Mouse (Mus musculus): ENCODE measurements around the gene Zkscan3. TPM values are rescaled to one million over a fixed set of nuclear protein-coding genes. Genes with fewer than 3 reads are reported as not detected.
A peak's percentile ranks its signal among the peaks of the same experiment; 100 is the strongest.

Zkscan3 gene
- polyA plus RNA-seq (2014; fragmentation: Nextera tagmentation; extraction: Ambion mirVana): 85.4 and 85.9 TPM in 2 replicates

GRCm38 (mm10) chr13:21402287-21402846 lies at the start of gene Zkscan3:
Gene Zkscan3 (minus strand): TSS chr13:21402755.
- peaks cover 10% of the 10 kb centered on the region for H3K4me1 ChIP-seq (ENCODE audit: control insufficient read depth, insufficient read depth, low read length)
- H3K4me3 ChIP-seq (ENCODE audit: low read depth, low read length): peak within 1 kb of the TSS; percentile 68
- H3K27me3 ChIP-seq (ENCODE audit: control insufficient read depth, insufficient read depth, low read length): no peaks in the 10 kb centered on the region
- H3K4me2 ChIP-seq: peak within 1 kb of the TSS; percentile 71
- WGBS: under 1% methylated on average over 35 of the region's 35 CpGs
- H3K9ac ChIP-seq (ENCODE audit: low read length): peak within 1 kb of the TSS; percentile 84
- H3K36me3 ChIP-seq (ENCODE audit: control insufficient read depth, insufficient read depth, low read length): no peaks in the 10 kb centered on the region
- DNase-seq (ENCODE audit: low spot score, missing footprints) (peak; percentile 98), ATAC-seq (ENCODE audit: low FRiP score) (peak; percentile 94)
- peak within 1 kb of the TSS; percentile 4; the same call in 1 of the 2 replicates for H3K27ac ChIP-seq (ENCODE audit: low read depth, low read length)
- H3K9me3 ChIP-seq (ENCODE audit: control insufficient read depth, low read length): no peaks in the 10 kb centered on the region

- Histone ChIP-seq H3K27ac (ENCODE audit: low read depth, low read length) (no peak overlapping the region), H3K4me2 (no peak overlapping the region), H3K4me1 (ENCODE audit: control insufficient read depth, insufficient read depth, low read length) (peaks cover 6% of the 10 kb centered on the region), H3K36me3 (ENCODE audit: control insufficient read depth, insufficient read depth, low read length) (peaks cover 5% of the 10 kb centered on the region), H3K4me3 (ENCODE audit: low read depth, low read length) (no peak overlapping the region), H3K9ac (ENCODE audit: low read length) (no peak overlapping the region), H3K27me3 (ENCODE audit: control insufficient read depth, insufficient read depth, low read length) (no peaks in the 10 kb centered on the region), H3K9me3 (ENCODE audit: control insufficient read depth, low read length) (no peaks in the 10 kb centered on the region)
- 84% methylated on average over 16 of the region's 16 CpGs for WGBS
- ATAC-seq (ENCODE audit: low FRiP score) (no peak), DNase-seq (ENCODE audit: low spot score, missing footprints) (no peak)
Observed at GRCm38 (mm10) chr13:21447856-21448614, 45.5 kb upstream of the Zkscan3 start.

- H3K36me3 ChIP-seq (ENCODE audit: control insufficient read depth, insufficient read depth, low read length): peaks cover 5% of the 10 kb centered on the region
- ATAC-seq (ENCODE audit: low FRiP score): no peak
- H3K4me3 ChIP-seq (ENCODE audit: low read depth, low read length): no peak overlapping the region
- no peak overlapping the region for H3K4me2 ChIP-seq
- H3K27me3 ChIP-seq (ENCODE audit: control insufficient read depth, insufficient read depth, low read length): no peaks in the 10 kb centered on the region
- no peaks in the 10 kb centered on the region for H3K9me3 ChIP-seq (ENCODE audit: control insufficient read depth, low read length)
- H3K4me1 ChIP-seq (ENCODE audit: control insufficient read depth, insufficient read depth, low read length): no peaks in the 10 kb centered on the region
- DNase-seq (ENCODE audit: low spot score, missing footprints): no peak
- H3K27ac ChIP-seq (ENCODE audit: low read depth, low read length): no peak overlapping the region
- H3K9ac ChIP-seq (ENCODE audit: low read length): no peak overlapping the region
- 92% methylated on average over 9 of the region's 9 CpGs for WGBS
Observed at GRCm38 (mm10) chr13:21446796-21447195, 44.2 kb upstream of the Zkscan3 start.

GRCm38 (mm10) chr13:21441207-21441572 lies 38.6 kb upstream of the Zkscan3 start:
- Histone ChIP-seq H3K4me1 (ENCODE audit: control insufficient read depth, insufficient read depth, low read length) (no peaks in the 10 kb centered on the region), H3K36me3 (ENCODE audit: control insufficient read depth, insufficient read depth, low read length) (peaks cover 2% of the 10 kb centered on the region; the same call in 1 of the 2 replicates), H3K4me3 (ENCODE audit: low read depth, low read length) (peak overlapping the region; percentile 51), H3K9ac (ENCODE audit: low read length) (peak overlapping the region; percentile 73; the same call in 1 of the 2 replicates), H3K9me3 (ENCODE audit: control insufficient read depth, low read length) (no peaks in the 10 kb centered on the region), H3K4me2 (peak overlapping the region; percentile 71), H3K27me3 (ENCODE audit: control insufficient read depth, insufficient read depth, low read length) (no peaks in the 10 kb centered on the region), H3K27ac (ENCODE audit: low read depth, low read length) (no peak overlapping the region)
- WGBS: 12% methylated on average over 10 of the region's 10 CpGs
- ATAC-seq (ENCODE audit: low FRiP score): 0 out of 2 replicates have a peak, but pooled peaks have one; percentile 25
- peak; percentile 89 for DNase-seq (ENCODE audit: low spot score, missing footprints)

- H3K4me1 ChIP-seq (ENCODE audit: control insufficient read depth, insufficient read depth, low read length): no peaks in the 10 kb centered on the region
- peaks cover 2% of the 10 kb centered on the region; the same call in 1 of the 2 replicates for H3K36me3 ChIP-seq (ENCODE audit: control insufficient read depth, insufficient read depth, low read length)
- no peaks in the 10 kb centered on the region for H3K9me3 ChIP-seq (ENCODE audit: control insufficient read depth, low read length)
- H3K4me3 ChIP-seq (ENCODE audit: low read depth, low read length): peak within 1 kb of the TSS; percentile 51
- ATAC-seq (ENCODE audit: low FRiP score) (peak; percentile 95), DNase-seq (ENCODE audit: low spot score, missing footprints) (peak; percentile 93)
- no peaks in the 10 kb centered on the region for H3K27me3 ChIP-seq (ENCODE audit: control insufficient read depth, insufficient read depth, low read length)
- peak within 1 kb of the TSS; percentile 73 for H3K9ac ChIP-seq (ENCODE audit: low read length)
- 1% methylated on average over 32 of the region's 32 CpGs for WGBS
- H3K4me2 ChIP-seq: peak within 1 kb of the TSS; percentile 71
- peak within 1 kb of the TSS; percentile 16; the same call in 1 of the 2 replicates for H3K27ac ChIP-seq (ENCODE audit: low read depth, low read length)
Observed at GRCm38 (mm10) chr13:21440503-21441206, 38.1 kb upstream of the Zkscan3 start, which contains the start of gene Pgbd1. Gene Pgbd1 (minus strand): TSS chr13:21441058.

GRCm38 (mm10) chr13:21435476-21435875 lies 32.9 kb upstream of the Zkscan3 start:
- no peak for ATAC-seq (ENCODE audit: low FRiP score)
- no peaks in the 10 kb centered on the region for H3K36me3 ChIP-seq (ENCODE audit: control insufficient read depth, insufficient read depth, low read length)
- peak; percentile 35 for DNase-seq (ENCODE audit: low spot score, missing footprints)
- H3K27me3 ChIP-seq (ENCODE audit: control insufficient read depth, insufficient read depth, low read length): no peaks in the 10 kb centered on the region
- 86% methylated on average over 4 of the region's 4 CpGs for WGBS
- no peaks in the 10 kb centered on the region for H3K9me3 ChIP-seq (ENCODE audit: control insufficient read depth, low read length)
- no peak overlapping the region for H3K9ac ChIP-seq (ENCODE audit: low read length)
- no peaks in the 10 kb centered on the region for H3K4me1 ChIP-seq (ENCODE audit: control insufficient read depth, insufficient read depth, low read length)
- H3K27ac ChIP-seq (ENCODE audit: low read depth, low read length): no peak overlapping the region
- no peak overlapping the region for H3K4me3 ChIP-seq (ENCODE audit: low read depth, low read length)
- H3K4me2 ChIP-seq: no peak overlapping the region

GRCm38 (mm10) chr13:21427631-21428030 lies 25.1 kb upstream of the Zkscan3 start:
- no peak overlapping the region for H3K27ac ChIP-seq (ENCODE audit: low read depth, low read length)
- no peaks in the 10 kb centered on the region for H3K4me1 ChIP-seq (ENCODE audit: control insufficient read depth, insufficient read depth, low read length)
- no peaks in the 10 kb centered on the region for H3K9me3 ChIP-seq (ENCODE audit: control insufficient read depth, low read length)
- no peaks in the 10 kb centered on the region for H3K36me3 ChIP-seq (ENCODE audit: control insufficient read depth, insufficient read depth, low read length)
- WGBS: 97% methylated on average over 1 of the region's 1 CpGs
- H3K9ac ChIP-seq (ENCODE audit: low read length): no peak overlapping the region
- H3K4me2 ChIP-seq: no peak overlapping the region
- H3K4me3 ChIP-seq (ENCODE audit: low read depth, low read length): no peak overlapping the region
- DNase-seq (ENCODE audit: low spot score, missing footprints) (no peak), ATAC-seq (ENCODE audit: low FRiP score) (no peak)
- no peaks in the 10 kb centered on the region for H3K27me3 ChIP-seq (ENCODE audit: control insufficient read depth, insufficient read depth, low read length)

GRCm38 (mm10) chr13:21423301-21423700 lies 20.7 kb upstream of the Zkscan3 start:
- no peak overlapping the region for H3K9ac ChIP-seq (ENCODE audit: low read length)
- DNase-seq (ENCODE audit: low spot score, missing footprints) (peak; percentile 37), ATAC-seq (ENCODE audit: low FRiP score) (no peak)
- H3K27ac ChIP-seq (ENCODE audit: low read depth, low read length): no peak overlapping the region
- 74% methylated on average over 5 of the region's 5 CpGs for WGBS
- no peaks in the 10 kb centered on the region for H3K9me3 ChIP-seq (ENCODE audit: control insufficient read depth, low read length)
- H3K4me3 ChIP-seq (ENCODE audit: low read depth, low read length): no peak overlapping the region
- H3K4me2 ChIP-seq: no peak overlapping the region
- H3K4me1 ChIP-seq (ENCODE audit: control insufficient read depth, insufficient read depth, low read length): no peaks in the 10 kb centered on the region
- H3K27me3 ChIP-seq (ENCODE audit: control insufficient read depth, insufficient read depth, low read length): no peaks in the 10 kb centered on the region
- no peaks in the 10 kb centered on the region for H3K36me3 ChIP-seq (ENCODE audit: control insufficient read depth, insufficient read depth, low read length)

- Histone ChIP-seq H3K4me3 (ENCODE audit: low read depth, low read length) (no peak overlapping the region), H3K27me3 (ENCODE audit: control insufficient read depth, insufficient read depth, low read length) (no peaks in the 10 kb centered on the region), H3K4me2 (no peak overlapping the region), H3K4me1 (ENCODE audit: control insufficient read depth, insufficient read depth, low read length) (no peaks in the 10 kb centered on the region), H3K9me3 (ENCODE audit: control insufficient read depth, low read length) (no peaks in the 10 kb centered on the region), H3K27ac (ENCODE audit: low read depth, low read length) (no peak overlapping the region), H3K36me3 (ENCODE audit: control insufficient read depth, insufficient read depth, low read length) (no peaks in the 10 kb centered on the region), H3K9ac (ENCODE audit: low read length) (no peak overlapping the region)
- ATAC-seq (ENCODE audit: low FRiP score) (no peak), DNase-seq (ENCODE audit: low spot score, missing footprints) (no peak)
- 68% methylated on average over 6 of the region's 6 CpGs for WGBS
Observed at GRCm38 (mm10) chr13:21418865-21419264, 16.3 kb upstream of the Zkscan3 start.
